Mouse (Mus musculus): ENCODE measurements around the gene Lmtk3. TPM values are rescaled to one million over a fixed set of nuclear protein-coding genes. Genes with fewer than 3 reads are reported as not detected.

The Lmtk3 gene
- polyA plus RNA-seq, 1 experiment from 2014 or later, result 10.2 TPM

- peaks cover 58% of the 10 kb centered on the region for H3K36me3 ChIP-seq (replicated peaks)
- H3K4me2 ChIP-seq, result peak overlapping the region; percentile 68
- peak overlapping the region; percentile 67 for H3K9ac ChIP-seq
- peak overlapping the region; percentile 40 for H3K4me3 ChIP-seq (replicated peaks)
- ATAC-seq (ENCODE audit: low FRiP score), result no peak
- WGBS, result under 1% methylated on average over 19 of the region's 19 CpGs
- peaks cover 57% of the 10 kb centered on the region for H3K27me3 ChIP-seq
- H3K9me3 ChIP-seq, result no peaks in the 10 kb centered on the region
- peaks cover 28% of the 10 kb centered on the region for H3K4me1 ChIP-seq
- no peak overlapping the region for H3K27ac ChIP-seq
Measured at GRCm38 (mm10) chr7:45798511-45798836, 14.9 kb downstream of the Lmtk3 start.

DNA sequence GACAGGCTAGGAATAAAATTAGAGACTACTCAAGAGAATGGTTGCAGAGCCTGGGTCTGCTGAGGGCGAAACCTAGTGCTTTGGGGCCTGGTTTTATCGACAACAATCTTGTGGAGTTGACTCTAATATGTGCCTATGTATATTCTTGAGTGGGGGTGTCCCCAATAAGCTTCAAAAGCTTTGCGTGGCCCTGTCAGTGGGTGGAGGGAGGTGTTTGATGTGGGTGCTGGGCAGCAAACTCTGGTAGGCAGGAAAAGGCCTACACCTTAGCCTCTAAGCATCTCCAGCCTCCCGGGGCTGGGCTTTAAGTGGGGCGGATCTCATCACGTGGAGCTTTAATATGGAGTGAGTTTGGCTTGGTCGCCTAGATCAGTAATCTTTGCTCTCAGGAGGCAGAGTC lies 15.4 kb downstream of the Lmtk3 start:
- Histone ChIP-seq H3K36me3 (replicated peaks) (peaks cover 58% of the 10 kb centered on the region), H3K4me1 (peaks cover 28% of the 10 kb centered on the region), H3K4me3 (replicated peaks) (no peak overlapping the region), H3K27me3 (peaks cover 57% of the 10 kb centered on the region), H3K9me3 (no peaks in the 10 kb centered on the region), H3K9ac (no peak overlapping the region), H3K4me2 (no peak overlapping the region), H3K27ac (no peak overlapping the region)
- ATAC-seq (ENCODE audit: low FRiP score), result no peak
- 51% methylated on average over 7 of the region's 7 CpGs for WGBS

GRCm38 (mm10) chr7:45800001-45800400 lies 16.5 kb downstream of the Lmtk3 start:
- H3K9ac ChIP-seq, result peak overlapping the region; percentile 17; the same call in 1 of the 2 replicates
- no peak for ATAC-seq (ENCODE audit: low FRiP score)
- 39% methylated on average over 7 of the region's 7 CpGs for WGBS
- H3K4me1 ChIP-seq, result peaks cover 28% of the 10 kb centered on the region
- H3K9me3 ChIP-seq, result no peaks in the 10 kb centered on the region
- H3K4me3 ChIP-seq (replicated peaks), result no peak overlapping the region
- no peak overlapping the region for H3K4me2 ChIP-seq
- H3K27me3 ChIP-seq, result peaks cover 55% of the 10 kb centered on the region
- peaks cover 47% of the 10 kb centered on the region for H3K36me3 ChIP-seq (replicated peaks)
- H3K27ac ChIP-seq, result no peak overlapping the region

DNA sequence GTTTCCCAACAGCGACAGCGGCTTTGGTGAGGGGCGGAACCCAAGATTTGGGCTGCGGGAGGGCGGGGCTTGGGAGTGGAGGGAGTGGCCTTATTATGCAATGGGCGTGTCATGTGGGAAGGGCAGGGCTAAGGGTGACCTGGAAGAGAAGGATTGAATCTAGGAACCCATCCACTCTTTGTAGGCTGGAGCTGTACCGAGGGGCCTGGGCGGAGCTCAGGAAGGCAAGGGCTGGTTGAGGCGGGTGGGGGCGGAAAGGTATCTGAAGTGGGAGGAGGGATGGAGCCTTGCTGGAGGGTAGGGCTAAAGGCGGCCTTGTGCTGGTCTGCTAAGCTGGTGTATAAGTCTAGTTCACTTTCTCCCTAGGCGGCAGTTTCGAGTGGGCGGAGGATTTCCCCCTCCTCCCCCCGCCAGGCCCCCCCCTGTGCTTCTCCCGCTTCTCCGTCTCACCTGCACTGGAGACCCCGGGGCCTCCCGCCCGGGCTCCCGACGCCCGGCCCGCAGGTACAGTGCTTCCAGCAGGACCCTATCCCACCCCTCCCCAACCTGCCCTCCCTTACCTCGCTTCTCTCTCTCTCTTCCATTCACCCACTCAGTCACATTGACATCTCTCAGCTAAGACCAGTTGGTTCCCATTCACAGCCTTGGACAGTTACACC lies 17.1 kb downstream of the Lmtk3 start:
- no peak overlapping the region for H3K4me2 ChIP-seq
- H3K9me3 ChIP-seq, result no peaks in the 10 kb centered on the region
- peaks cover 40% of the 10 kb centered on the region for H3K36me3 ChIP-seq (replicated peaks)
- 19% methylated on average over 23 of the region's 25 CpGs for WGBS
- H3K4me3 ChIP-seq (replicated peaks), result no peak overlapping the region
- peaks cover 28% of the 10 kb centered on the region for H3K4me1 ChIP-seq
- H3K9ac ChIP-seq, result peak overlapping the region; percentile 17; the same call in 1 of the 2 replicates
- no peak for ATAC-seq (ENCODE audit: low FRiP score)
- H3K27ac ChIP-seq, result peak overlapping the region; percentile 42; the same call in 1 of the 2 replicates
- peaks cover 48% of the 10 kb centered on the region for H3K27me3 ChIP-seq

DNA sequence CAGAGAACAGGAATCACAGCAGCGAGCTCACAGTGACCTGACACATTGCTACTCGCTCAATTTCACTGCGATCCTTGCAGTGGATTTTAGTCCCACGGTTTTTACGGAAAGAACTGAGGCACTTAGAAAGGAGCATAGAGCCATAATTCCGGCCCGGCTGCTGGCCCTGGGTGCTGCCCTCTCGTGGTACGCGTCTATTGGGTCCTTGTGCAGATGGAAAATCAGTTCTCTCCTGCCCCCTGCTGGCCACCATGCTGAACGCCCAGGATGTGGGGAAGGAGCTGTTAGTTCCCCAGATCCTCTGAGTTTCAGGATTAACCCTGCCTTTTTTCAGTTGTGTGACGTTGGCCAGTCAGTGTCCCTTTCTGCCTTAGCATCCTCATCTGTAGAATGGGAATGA lies 17.8 kb downstream of the Lmtk3 start:
- H3K4me2 ChIP-seq, result no peak overlapping the region
- 5% methylated on average over 12 of the region's 12 CpGs for WGBS
- no peaks in the 10 kb centered on the region for H3K9me3 ChIP-seq
- H3K9ac ChIP-seq, result no peak overlapping the region
- peaks cover 28% of the 10 kb centered on the region for H3K4me1 ChIP-seq
- peaks cover 42% of the 10 kb centered on the region for H3K27me3 ChIP-seq
- H3K36me3 ChIP-seq (replicated peaks), result peaks cover 39% of the 10 kb centered on the region
- H3K27ac ChIP-seq, result peak overlapping the region; percentile 42; the same call in 1 of the 2 replicates
- H3K4me3 ChIP-seq (replicated peaks), result no peak overlapping the region
- peak; percentile 17; the same call in 1 of the 2 replicates for ATAC-seq (ENCODE audit: low FRiP score)

DNA sequence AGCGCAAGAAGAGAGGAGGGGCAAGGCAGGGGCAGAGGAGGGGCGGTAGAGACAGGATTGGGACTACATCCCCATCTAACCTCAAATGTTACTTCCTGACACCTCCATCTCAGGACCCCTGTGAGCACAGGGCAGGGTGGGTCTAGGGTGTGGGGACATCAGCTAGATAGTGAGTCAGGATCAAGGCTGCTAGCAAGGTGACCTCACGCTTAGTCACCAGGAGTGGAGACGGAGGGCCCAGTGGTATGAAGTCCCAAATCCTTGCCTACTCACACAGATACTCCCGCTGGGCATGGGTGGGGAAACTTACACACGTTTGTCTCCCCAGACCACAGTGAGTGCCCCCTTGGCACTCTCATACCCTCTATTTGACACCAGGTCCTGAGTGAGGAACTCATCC lies 19.0 kb downstream of the Lmtk3 start:
- WGBS, result 93% methylated on average over 6 of the region's 6 CpGs

GRCm38 (mm10) chr7:45805941-45806340 lies 22.4 kb downstream of the Lmtk3 start:
- Histone ChIP-seq H3K4me2 (no peak overlapping the region), H3K36me3 (replicated peaks) (peaks cover 75% of the 10 kb centered on the region), H3K27ac (no peak overlapping the region), H3K27me3 (no peaks in the 10 kb centered on the region), H3K9me3 (no peaks in the 10 kb centered on the region), H3K4me3 (replicated peaks) (no peak overlapping the region), H3K9ac (no peak overlapping the region), H3K4me1 (peaks cover 16% of the 10 kb centered on the region)
- WGBS, result 74% methylated on average over 5 of the region's 5 CpGs
- ATAC-seq (ENCODE audit: low FRiP score), result no peak

More for the DNA sequence above, 19.0 kb downstream of the Lmtk3 start:
- Histone ChIP-seq H3K36me3 (replicated peaks) (peaks cover 49% of the 10 kb centered on the region), H3K4me3 (replicated peaks) (no peak overlapping the region), H3K27me3 (peaks cover 30% of the 10 kb centered on the region), H3K9me3 (no peaks in the 10 kb centered on the region), H3K4me1 (peaks cover 27% of the 10 kb centered on the region), H3K9ac (no peak overlapping the region), H3K27ac (no peak overlapping the region), H3K4me2 (no peak overlapping the region)
- no peak for ATAC-seq (ENCODE audit: low FRiP score)

- 44% methylated on average over 10 of the region's 11 CpGs for WGBS
- H3K4me1 ChIP-seq, result peaks cover 28% of the 10 kb centered on the region
- H3K4me2 ChIP-seq, result no peak overlapping the region
- H3K9me3 ChIP-seq, result no peaks in the 10 kb centered on the region
- no peak overlapping the region; the same call in 1 of the 2 replicates for H3K9ac ChIP-seq
- no peak for ATAC-seq (ENCODE audit: low FRiP score)
- H3K27me3 ChIP-seq, result no peaks in the 10 kb centered on the region
- H3K4me3 ChIP-seq (replicated peaks), result no peak overlapping the region
- peaks cover 75% of the 10 kb centered on the region for H3K36me3 ChIP-seq (replicated peaks)
- no peak overlapping the region for H3K27ac ChIP-seq
Measured at GRCm38 (mm10) chr7:45808471-45808870, 24.9 kb downstream of the Lmtk3 start.

DNA sequence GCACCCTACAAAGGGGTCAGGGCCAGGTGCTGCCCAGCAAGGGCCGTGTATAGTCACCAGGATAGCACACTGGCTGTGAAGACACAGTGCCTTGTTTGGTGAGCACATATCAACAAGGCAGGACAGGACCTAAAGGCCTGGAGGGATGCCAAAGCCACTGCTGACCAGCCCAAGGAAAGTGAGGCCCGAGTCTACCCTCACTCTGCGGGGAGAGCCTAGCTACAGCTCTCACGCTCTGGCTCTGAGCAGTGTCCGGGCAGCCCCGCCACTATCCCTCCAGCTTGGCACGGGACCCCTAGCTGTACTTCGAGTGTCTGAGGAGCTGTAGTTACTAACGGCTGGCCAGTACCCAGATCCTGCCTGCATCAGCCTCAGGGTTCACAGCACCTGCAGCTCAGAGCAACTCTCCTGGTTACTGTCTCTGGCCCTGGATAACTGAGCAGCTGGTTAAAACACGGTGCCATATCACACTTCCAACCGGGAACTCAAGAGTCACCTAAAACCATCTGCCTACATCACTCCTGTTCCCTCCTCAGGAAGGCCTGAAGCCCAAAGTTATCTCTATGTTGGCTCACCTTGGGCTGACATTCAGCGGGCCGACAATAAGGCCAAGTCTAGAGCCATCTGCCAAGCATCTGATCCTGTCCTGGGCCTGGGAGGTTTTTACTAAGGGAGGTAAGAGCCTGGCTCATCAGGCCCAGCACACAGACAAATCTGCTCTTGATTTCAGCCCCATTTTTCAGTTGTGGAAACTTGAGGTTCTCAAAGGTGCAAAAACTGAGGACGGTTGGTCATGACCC lies 25.9 kb downstream of the Lmtk3 start:
- peaks cover 70% of the 10 kb centered on the region for H3K36me3 ChIP-seq (replicated peaks)
- no peak overlapping the region for H3K27ac ChIP-seq
- 89% methylated on average over 14 of the region's 14 CpGs for WGBS

DNA sequence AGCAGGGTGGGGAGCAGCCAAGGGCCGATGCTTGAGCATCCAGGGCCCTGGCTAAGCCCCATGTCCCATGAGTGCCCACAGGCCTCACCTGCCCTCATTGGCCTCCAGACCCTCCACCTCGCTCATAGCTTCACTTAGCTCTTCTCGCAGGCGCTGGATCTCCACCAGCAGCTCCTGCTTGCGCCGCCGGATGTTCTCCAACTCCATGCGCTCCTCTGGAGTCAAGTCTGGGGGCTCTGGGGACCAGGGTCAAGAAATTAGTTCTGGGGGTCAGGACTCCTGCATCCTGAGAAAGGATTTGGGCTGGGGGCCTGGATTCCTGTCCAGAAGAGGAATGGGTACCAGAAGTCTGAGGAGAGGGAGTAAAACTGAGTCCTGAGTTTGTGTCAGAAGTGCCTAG lies 29.4 kb downstream of the Lmtk3 start:
- peak overlapping the region; percentile 95 for H3K4me3 ChIP-seq (replicated peaks)
- ATAC-seq (ENCODE audit: low FRiP score), result no peak
- H3K9me3 ChIP-seq, result no peaks in the 10 kb centered on the region
- peaks cover 37% of the 10 kb centered on the region for H3K4me1 ChIP-seq
- H3K4me2 ChIP-seq, result peak overlapping the region; percentile 78
- no peaks in the 10 kb centered on the region for H3K27me3 ChIP-seq
- peaks cover 50% of the 10 kb centered on the region for H3K36me3 ChIP-seq (replicated peaks)
- 91% methylated on average over 8 of the region's 8 CpGs for WGBS
- peak overlapping the region; percentile 99 for H3K9ac ChIP-seq
- H3K27ac ChIP-seq, result peak overlapping the region; percentile 100; the same call in 1 of the 2 replicates

More for the DNA sequence above, 25.9 kb downstream of the Lmtk3 start:
- no peak overlapping the region for H3K4me2 ChIP-seq
- peaks cover 28% of the 10 kb centered on the region for H3K4me1 ChIP-seq
- ATAC-seq (ENCODE audit: low FRiP score), result no peak
- H3K9me3 ChIP-seq, result no peaks in the 10 kb centered on the region
- no peaks in the 10 kb centered on the region for H3K27me3 ChIP-seq
- no peak overlapping the region for H3K4me3 ChIP-seq (replicated peaks)
- H3K9ac ChIP-seq, result no peak overlapping the region

DNA sequence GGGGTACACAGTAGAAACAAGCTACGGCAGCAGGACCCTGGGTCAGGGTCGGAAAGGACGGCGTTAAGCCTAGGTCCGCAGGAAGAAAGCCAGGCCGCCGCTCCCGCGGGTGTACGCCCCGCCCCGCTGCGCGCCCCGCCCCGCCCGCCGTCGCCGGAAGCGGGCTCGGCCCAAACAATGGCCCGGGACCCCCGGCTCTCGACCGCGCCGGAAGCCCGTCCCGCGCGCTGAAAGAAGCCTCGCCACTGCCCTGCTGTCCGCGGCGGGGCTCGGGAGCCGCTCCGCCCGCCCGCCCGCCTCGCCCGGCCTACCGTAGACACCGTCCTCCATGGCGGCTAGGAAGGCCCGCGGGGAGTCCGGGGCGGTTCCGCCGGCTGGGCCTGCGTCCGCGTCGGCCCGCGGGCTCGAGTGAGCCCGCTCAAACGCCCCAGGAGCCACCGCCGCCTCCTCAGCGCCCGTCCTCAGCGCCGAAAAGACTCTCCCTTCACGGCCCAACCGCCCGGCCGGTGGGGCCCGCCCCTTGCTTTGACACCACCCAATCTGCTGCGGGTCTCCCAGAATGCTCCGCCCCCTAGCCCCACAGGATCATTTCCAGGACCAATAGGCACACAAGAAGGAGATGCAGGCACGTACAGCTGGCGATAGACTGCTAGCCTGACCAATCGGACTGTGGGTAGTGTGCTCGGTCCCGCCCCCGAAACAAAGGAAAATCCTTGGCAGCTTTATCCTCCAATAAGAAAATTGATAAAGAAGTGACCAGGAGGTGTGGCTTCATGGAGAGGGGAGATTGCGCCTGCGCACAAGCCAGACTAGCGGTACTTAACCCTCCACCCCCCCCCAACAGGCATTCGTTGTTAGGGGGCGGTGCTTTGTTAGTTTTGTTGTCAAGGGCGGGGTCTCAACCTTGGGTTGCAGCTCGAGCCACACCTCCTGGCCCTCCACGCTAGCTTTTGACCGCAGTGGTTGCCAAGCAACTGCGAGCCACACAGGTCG lies 30.5 kb downstream of the Lmtk3 start, which contains the start of gene Cyth2:
TSS of gene Cyth2 (minus strand) at position 795 of the 993 bp plus-strand sequence.
- peak within 1 kb of the TSS; percentile 100 for H3K27ac ChIP-seq
- H3K4me2 ChIP-seq, result peak within 1 kb of the TSS; percentile 78
- peaks cover 38% of the 10 kb centered on the region for H3K36me3 ChIP-seq (replicated peaks)
- peaks cover 8% of the 10 kb centered on the region for H3K27me3 ChIP-seq
- peak within 1 kb of the TSS; percentile 99 for H3K9ac ChIP-seq
- peak; percentile 98 for ATAC-seq (ENCODE audit: low FRiP score)
- peak within 1 kb of the TSS; percentile 95 for H3K4me3 ChIP-seq (replicated peaks)
- peaks cover 33% of the 10 kb centered on the region for H3K4me1 ChIP-seq
- no peaks in the 10 kb centered on the region for H3K9me3 ChIP-seq
- WGBS, result under 1% methylated on average over 82 of the region's 92 CpGs

Data from forebrain, embryonic 12.5 days (tissue).